Mouse (Mus musculus) heart, adult 9 months (tissue): Measurements from ENCODE around the gene Gm47985.
"Not testable (repeated sequence)": the region's sequence is repeated elsewhere in the genome, so short reads cannot be mapped to it uniquely, and the experiment has no call there.

Source experiments
- DNase-seq, 2 experiments: peaks; one replicate each; pipeline ENCODE4 v3.0.0; 2022; ENCODE audit warnings: low spot score in 2 of 2

Gene Gm47985

GRCm38 (mm10) chr1:151182266-151182665, at the start of gene Gm47985:
TSS of gene Gm47985 (plus strand) at chr1:151182537.
- DNase-seq: not testable (repeated sequence)

- DNase-seq: no peak
These were observed 49.7 kb upstream of the Gm47985 start for GRCm38 (mm10) chr1:151132686-151133085.

- DNase-seq: no peak
These were observed 43.9 kb upstream of the Gm47985 start for GRCm38 (mm10) chr1:151138388-151138787.

GRCm38 (mm10) chr1:151140956-151141355, 41.4 kb upstream of the Gm47985 start:
- DNase-seq: no peak

- DNase-seq: peak; percentile 53 to 54
These were observed 37.7 kb upstream of the Gm47985 start for GRCm38 (mm10) chr1:151144471-151145146.

- DNase-seq: no peak
These were observed 34.5 kb upstream of the Gm47985 start for GRCm38 (mm10) chr1:151147801-151148200.

GRCm38 (mm10) chr1:151150211-151150610, 32.1 kb upstream of the Gm47985 start:
- no peak for DNase-seq

GRCm38 (mm10) chr1:151151089-151151488, 31.2 kb upstream of the Gm47985 start:
- no peak for DNase-seq

GRCm38 (mm10) chr1:151153056-151153652, 29.2 kb upstream of the Gm47985 start:
- peak in 1 of 2 experiments; percentile 32 for DNase-seq

GRCm38 (mm10) chr1:151154131-151154530, 28.2 kb upstream of the Gm47985 start:
- DNase-seq: not testable (repeated sequence)

- no peak for DNase-seq
These were observed 26.2 kb upstream of the Gm47985 start for GRCm38 (mm10) chr1:151156129-151156528.

- DNase-seq: no peak
These were observed 25.3 kb upstream of the Gm47985 start for GRCm38 (mm10) chr1:151156777-151157632.

GRCm38 (mm10) chr1:151157963-151158856, 24.1 kb upstream of the Gm47985 start:
- no peak for DNase-seq

- DNase-seq: no peak
These were observed 23.4 kb upstream of the Gm47985 start for GRCm38 (mm10) chr1:151158857-151159510.

- DNase-seq: no peak
These were observed 16.3 kb upstream of the Gm47985 start for GRCm38 (mm10) chr1:151166031-151166430.

GRCm38 (mm10) chr1:151167297-151168047, 14.9 kb upstream of the Gm47985 start:
- DNase-seq: no peak

GRCm38 (mm10) chr1:151168637-151169036, 13.7 kb upstream of the Gm47985 start:
- DNase-seq: no peak

GRCm38 (mm10) chr1:151171572-151172461, 10.5 kb upstream of the Gm47985 start:
- DNase-seq: peak; percentile 58 to 69
